Mouse (Mus musculus): ENCODE results near the gene Dis3.

DNA sequence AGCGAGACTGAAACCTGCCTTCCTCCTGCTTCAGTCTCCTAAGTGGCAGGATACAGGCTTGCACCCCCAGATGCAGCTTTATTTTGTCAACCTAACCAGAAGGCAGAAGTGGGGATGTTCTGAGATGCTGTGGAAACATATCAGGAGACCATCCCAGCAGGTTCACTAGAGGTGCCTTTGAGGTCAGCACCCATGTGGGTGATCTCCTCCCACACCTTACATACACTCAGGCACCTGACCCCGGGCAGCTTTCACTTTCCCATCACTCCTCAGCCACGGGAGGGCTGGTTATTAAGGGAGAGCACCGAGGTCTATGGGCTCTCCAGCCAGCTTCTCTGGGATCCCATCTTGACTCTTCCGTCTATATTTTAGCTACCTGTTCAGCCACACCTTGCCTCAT is 67.0 kb downstream of the Dis3 start:
- TF ChIP-seq ZNF384 (IDR thresholded peaks at IDR 0.05; ENCODE audit: low read depth, low read length), result no peak
- no peak for TF ChIP-seq HCFC1 (IDR thresholded peaks at IDR 0.05; ENCODE audit: borderline replicate concordance, insufficient read depth, low read length)
- no peak for TF ChIP-seq MAFK (IDR thresholded peaks at IDR 0.05; ENCODE audit: insufficient read depth, low read depth, low read length)
